Mouse (Mus musculus) brain, embryonic 14.5 days (tissue): Measurements from ENCODE around the gene Gm732. TPM values are rescaled to one million over a fixed set of nuclear protein-coding genes. Genes with fewer than 3 reads are reported as not detected.

Source experiments
- DNase-seq: peaks from one replicate; pipeline ENCODE4 v3.0.0-alpha.2; 2011; ENCODE audit warnings: low read depth
- CTCF ChIP-seq: fragments of 200-500 bp; IDR thresholded peaks from 2 replicates; pipeline ENCODE4 v1.5.1; 2012; ENCODE audit warnings: inconsistent platforms, mild to moderate bottlenecking, moderate library complexity, borderline replicate concordance; ENCODE audit not compliant: insufficient read depth, insufficient read length; ENCODE audit errors: extremely low read depth
- POLR2A ChIP-seq: fragments of 200-500 bp; IDR thresholded peaks from 2 replicates; pipeline ENCODE4 v1.6.1; 2012; ENCODE audit warnings: mild to moderate bottlenecking, inconsistent platforms, borderline replicate concordance; ENCODE audit not compliant: poor library complexity, insufficient read depth, insufficient read length, severe bottlenecking; ENCODE audit errors: extremely low read depth
- polyA plus RNA-seq: library from polyadenylated mRNA; depleted of rRNA; stranded (reverse); fragments of >200 nt; gene quantifications from 2 replicates; pipeline ENCODE4 v1.2.3, GENCODE M21; 2012; rRNA removed

Gene Gm732
- not detected in 2 replicates for polyA plus RNA-seq

DNA sequence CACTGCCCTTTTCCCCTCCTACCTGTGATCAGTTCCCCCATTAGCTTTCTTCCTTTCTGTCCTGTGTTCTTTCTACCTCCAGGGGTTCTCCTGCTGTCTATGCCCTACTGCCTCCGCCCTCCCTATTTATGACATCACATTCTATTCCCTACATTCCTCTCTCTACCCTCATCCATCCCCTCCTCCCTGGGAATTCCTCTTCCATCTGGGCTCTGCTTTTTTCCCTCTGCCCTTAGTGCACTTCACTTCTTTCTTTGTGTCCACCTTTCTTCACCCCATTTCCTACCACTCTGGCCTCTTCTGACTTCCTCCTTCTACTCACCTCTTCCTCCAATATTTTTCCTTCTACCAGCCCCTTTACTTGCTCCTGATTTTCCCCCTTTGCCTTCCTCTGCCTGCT, at the start of gene Gm732:
TSS of gene Gm732 (minus strand) at position 101 of the 400 bp plus-strand sequence.
- TF ChIP-seq CTCF, result no peak
- no peak for TF ChIP-seq POLR2A
- DNase-seq, result no peak

Other genes with a start within 250 kb of the Gm732 start
- gene Tent5d, start 155.9 kb downstream of the Gm732 start, polyA plus RNA-seq, result not detected in 2 replicates
- 13.2 and 16.3 TPM in 2 replicates for gene 2610002M06Rik, start 132.1 kb downstream of the Gm732 start, polyA plus RNA-seq